Mouse (Mus musculus) heart, postnatal 4 days (tissue): Measurements from ENCODE around the gene H2-DMb1. TPM values are rescaled to one million over a fixed set of nuclear protein-coding genes. Genes with fewer than 3 reads are reported as not detected.
"Not testable (repeated sequence)": the region's sequence is repeated elsewhere in the genome, so short reads cannot be mapped to it uniquely, and the experiment has no call there.

Source experiments
- DNase-seq: peaks from one replicate; pipeline ENCODE4 v3.0.0; 2021
- total RNA-seq, 2 experiments: library from RNA; stranded (reverse); gene quantifications; 2 replicates each; pipeline ENCODE4 v1.2.3; 2021

The H2-DMb1 gene
- total RNA-seq, 2 experiments from 2014 or later: 0.26 to 0.68 TPM

- no peak for DNase-seq
Measured at GRCm38 (mm10) chr17:34123111-34123510, 29.8 kb upstream of the H2-DMb1 start.

GRCm38 (mm10) chr17:34123518-34123917, 29.4 kb upstream of the H2-DMb1 start:
- peak; percentile 40 for DNase-seq

GRCm38 (mm10) chr17:34124649-34125048, 28.2 kb upstream of the H2-DMb1 start:
- no peak for DNase-seq

- DNase-seq: no peak
Measured at GRCm38 (mm10) chr17:34126826-34127420, 25.9 kb upstream of the H2-DMb1 start.

GRCm38 (mm10) chr17:34127475-34127874, 25.4 kb upstream of the H2-DMb1 start:
- DNase-seq: peak; percentile 46

GRCm38 (mm10) chr17:34128264-34128937, 24.5 kb upstream of the H2-DMb1 start:
- DNase-seq: no peak

- DNase-seq: no peak
Measured at GRCm38 (mm10) chr17:34128944-34129791, 23.7 kb upstream of the H2-DMb1 start.

GRCm38 (mm10) chr17:34130073-34130947, 22.6 kb upstream of the H2-DMb1 start:
- DNase-seq: no peak

- no peak for DNase-seq
Measured at GRCm38 (mm10) chr17:34131911-34132310, 21.0 kb upstream of the H2-DMb1 start.

- no peak for DNase-seq
Measured at GRCm38 (mm10) chr17:34133289-34133688, 19.6 kb upstream of the H2-DMb1 start.

- no peak for DNase-seq
Measured at GRCm38 (mm10) chr17:34134451-34134850, 18.4 kb upstream of the H2-DMb1 start.

- DNase-seq: peak; percentile 100
Measured at GRCm38 (mm10) chr17:34135297-34136224, 17.3 kb upstream of the H2-DMb1 start.

- no peak for DNase-seq
Measured at GRCm38 (mm10) chr17:34137601-34138000, 15.3 kb upstream of the H2-DMb1 start.

- no peak for DNase-seq
Measured at GRCm38 (mm10) chr17:34138655-34139054, 14.2 kb upstream of the H2-DMb1 start.

GRCm38 (mm10) chr17:34139416-34139815, 13.5 kb upstream of the H2-DMb1 start:
- peak; percentile 44 for DNase-seq

GRCm38 (mm10) chr17:34140240-34140639, 12.6 kb upstream of the H2-DMb1 start:
- DNase-seq: no peak

GRCm38 (mm10) chr17:34141448-34141847, 11.4 kb upstream of the H2-DMb1 start:
- no peak for DNase-seq

- DNase-seq: no peak
Measured at GRCm38 (mm10) chr17:34142456-34143010, 10.3 kb upstream of the H2-DMb1 start.

- DNase-seq: peak; percentile 70
Measured at GRCm38 (mm10) chr17:34143033-34143432, 9.8 kb upstream of the H2-DMb1 start, which contains the start of gene H2-DMb2. H2-DMb2 (plus strand) TSS chr17:34143307.

- no peak for DNase-seq
Measured at GRCm38 (mm10) chr17:34143461-34143860, 9.4 kb upstream of the H2-DMb1 start.

- DNase-seq: not testable (repeated sequence)
Measured at GRCm38 (mm10) chr17:34144221-34144620, 8.7 kb upstream of the H2-DMb1 start.
